Mouse (Mus musculus) erythroblast, embryonic 14.5 days (primary cell): ENCODE data around the gene Tspan18. TPM values are rescaled to one million over a fixed set of nuclear protein-coding genes. Genes with fewer than 3 reads are reported as not detected.

Experiments
- H3K27me3 ChIP-seq: 2 replicates; pipeline ENCODE4 v1.6.1; 2012; ENCODE audit warnings: inconsistent platforms; ENCODE audit not compliant: control insufficient read depth
- H3K36me3 ChIP-seq: 2 replicates; pipeline ENCODE4 v1.6.1; 2012; ENCODE audit warnings: mild to moderate bottlenecking, inconsistent platforms; ENCODE audit not compliant: control insufficient read depth
- H3K4me1 ChIP-seq: 2 replicates; pipeline ENCODE4 v1.6.1; 2012; ENCODE audit warnings: inconsistent platforms; ENCODE audit not compliant: control insufficient read depth
- H3K4me3 ChIP-seq: replicated peaks from 2 replicates; pipeline ENCODE3; 2012; ENCODE audit warnings: moderate library complexity, mild to moderate bottlenecking, inconsistent platforms
- H3K9me3 ChIP-seq: 2 replicates; pipeline ENCODE4 v1.6.1; 2012; ENCODE audit warnings: low read length, inconsistent platforms, mixed read lengths; ENCODE audit not compliant: control insufficient read depth
- GATA1 ChIP-seq: IDR thresholded peaks from 2 replicates; pipeline ENCODE4 v1.6.1; 2012; ENCODE audit warnings: low read length, inconsistent platforms, mixed read lengths
- TAL1 ChIP-seq: IDR thresholded peaks from 3 replicates; pipeline ENCODE4 v1.6.1; 2012; ENCODE audit warnings: low read length, inconsistent platforms, mixed read lengths
- polyA plus RNA-seq: library from polyadenylated mRNA; stranded (reverse); fragments of >175 nt; gene quantifications from 2 replicates; pipeline ENCODE4 v1.2.3, GENCODE M21; 2012

Tspan18 gene
- polyA plus RNA-seq, 1 experiment, result 0.50 TPM

DNA sequence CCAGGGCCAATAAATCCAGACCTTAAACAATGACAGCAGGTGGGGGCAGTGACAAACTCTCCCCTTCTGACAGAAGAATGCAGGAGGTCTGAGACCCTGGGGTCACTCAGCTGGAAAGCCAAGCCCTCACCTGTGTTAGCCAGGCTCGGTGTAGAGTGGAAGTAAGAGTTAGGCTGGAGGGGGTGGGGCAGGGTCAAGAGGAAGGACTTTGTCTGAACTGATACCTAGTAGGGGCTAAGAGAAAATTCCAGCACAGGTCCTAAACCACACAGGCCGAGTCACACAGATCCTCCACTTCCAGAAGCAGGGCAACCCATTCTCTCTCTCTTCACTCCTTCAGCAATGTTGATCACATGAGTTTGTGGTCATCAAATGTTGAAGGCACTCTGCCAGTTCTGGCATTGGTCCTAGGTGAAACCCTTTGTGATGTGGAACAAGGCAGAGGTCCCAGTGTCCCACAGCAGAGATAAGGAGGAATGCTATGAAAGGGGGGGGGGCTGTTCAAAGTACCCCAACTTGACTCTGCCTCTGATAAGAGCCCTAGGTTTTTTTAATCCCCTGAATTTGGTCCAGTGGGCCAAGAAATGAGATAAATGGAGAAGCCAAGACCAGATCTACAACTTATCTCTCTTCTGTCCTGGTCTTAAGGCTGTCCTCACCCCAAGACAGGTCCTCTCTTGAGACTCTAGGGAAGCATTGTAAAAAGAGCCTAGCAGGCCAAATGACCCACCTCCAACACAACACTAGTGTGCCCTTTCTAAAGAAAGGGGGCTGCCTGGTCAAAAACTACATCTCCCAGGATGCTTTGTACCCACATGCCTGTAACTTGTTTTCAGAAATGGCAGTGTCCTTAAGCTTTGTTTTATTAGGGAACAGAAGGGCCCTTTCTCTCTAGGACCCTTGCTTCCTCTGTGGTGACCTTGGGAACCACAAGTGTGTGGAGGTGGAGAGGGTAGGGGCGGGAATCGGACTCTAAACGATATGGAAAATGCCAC, 71.7 kb downstream of the Tspan18 start:
- no peaks in the 10 kb centered on the region for H3K27me3 ChIP-seq
- no peaks in the 10 kb centered on the region for H3K4me1 ChIP-seq
- TF ChIP-seq GATA1 (no peak), TAL1 (no peak)
- no peak overlapping the region for H3K4me3 ChIP-seq
- no peaks in the 10 kb centered on the region for H3K36me3 ChIP-seq
- no peaks in the 10 kb centered on the region for H3K9me3 ChIP-seq

DNA sequence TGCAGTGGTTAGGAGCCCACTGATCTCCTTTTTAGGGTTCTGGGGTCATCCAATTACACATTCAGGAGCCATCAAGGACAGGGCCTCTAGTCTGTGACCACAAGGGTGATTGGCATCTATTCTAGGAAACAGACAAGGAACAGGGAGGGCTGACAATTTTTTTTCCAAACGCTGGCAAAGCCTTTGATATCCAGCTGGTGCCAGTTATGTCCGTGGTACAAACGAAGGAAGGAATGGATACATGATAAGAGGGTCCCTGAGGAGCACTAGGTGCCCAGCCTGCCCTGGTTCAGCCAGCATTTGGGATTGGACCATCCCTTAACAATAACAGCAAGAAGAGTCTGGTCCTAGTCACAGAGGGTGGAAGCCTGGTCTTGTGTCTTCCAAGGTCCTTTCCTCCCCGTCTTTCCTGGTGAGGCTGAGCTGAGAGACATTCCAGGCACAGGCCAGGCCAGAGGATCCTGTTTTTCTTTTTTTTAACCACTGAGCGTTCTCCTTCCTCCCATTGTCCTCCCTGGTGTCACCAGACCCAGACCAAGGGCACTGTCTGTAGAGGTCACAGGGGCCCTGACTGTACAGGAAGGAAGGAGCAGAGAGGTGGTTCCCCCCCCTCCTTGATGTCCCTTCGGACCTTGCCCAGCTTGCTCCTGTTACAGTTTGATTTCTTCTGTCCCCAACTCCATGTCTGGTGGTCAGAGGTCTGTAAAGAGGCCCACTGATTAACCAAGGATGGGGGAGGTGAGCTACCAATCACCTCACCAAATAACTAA, 72.6 kb downstream of the Tspan18 start:
- Histone ChIP-seq H3K27me3 (no peaks in the 10 kb centered on the region), H3K4me1 (no peaks in the 10 kb centered on the region), H3K36me3 (no peaks in the 10 kb centered on the region), H3K9me3 (no peaks in the 10 kb centered on the region), H3K4me3 (no peak overlapping the region)
- TF ChIP-seq TAL1, result no peak
- TF ChIP-seq GATA1, result no peak

DNA sequence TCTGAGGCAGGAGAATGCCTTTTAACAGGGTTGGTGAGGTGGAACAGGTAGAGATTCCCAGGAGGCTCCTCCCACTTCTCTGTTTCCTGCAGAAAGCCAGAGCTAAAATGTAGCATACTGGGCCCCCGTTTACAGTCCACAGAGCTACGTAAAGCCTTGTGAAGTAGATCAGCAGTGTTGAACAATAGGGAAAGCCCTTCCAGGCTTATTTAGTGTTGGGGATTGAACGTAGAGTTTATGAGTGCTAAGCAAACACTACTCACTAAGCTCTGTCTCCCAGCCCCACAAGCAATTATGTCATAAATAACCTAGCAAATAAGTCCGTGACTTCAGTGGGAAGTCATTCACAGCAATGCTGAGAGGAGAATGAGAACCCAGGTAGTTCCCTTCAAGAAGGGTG, 76.7 kb downstream of the Tspan18 start:
- Histone ChIP-seq H3K9me3 (no peaks in the 10 kb centered on the region), H3K4me1 (no peaks in the 10 kb centered on the region), H3K36me3 (no peaks in the 10 kb centered on the region), H3K4me3 (no peak overlapping the region), H3K27me3 (no peaks in the 10 kb centered on the region)
- TF ChIP-seq TAL1 (no peak), GATA1 (no peak)

DNA sequence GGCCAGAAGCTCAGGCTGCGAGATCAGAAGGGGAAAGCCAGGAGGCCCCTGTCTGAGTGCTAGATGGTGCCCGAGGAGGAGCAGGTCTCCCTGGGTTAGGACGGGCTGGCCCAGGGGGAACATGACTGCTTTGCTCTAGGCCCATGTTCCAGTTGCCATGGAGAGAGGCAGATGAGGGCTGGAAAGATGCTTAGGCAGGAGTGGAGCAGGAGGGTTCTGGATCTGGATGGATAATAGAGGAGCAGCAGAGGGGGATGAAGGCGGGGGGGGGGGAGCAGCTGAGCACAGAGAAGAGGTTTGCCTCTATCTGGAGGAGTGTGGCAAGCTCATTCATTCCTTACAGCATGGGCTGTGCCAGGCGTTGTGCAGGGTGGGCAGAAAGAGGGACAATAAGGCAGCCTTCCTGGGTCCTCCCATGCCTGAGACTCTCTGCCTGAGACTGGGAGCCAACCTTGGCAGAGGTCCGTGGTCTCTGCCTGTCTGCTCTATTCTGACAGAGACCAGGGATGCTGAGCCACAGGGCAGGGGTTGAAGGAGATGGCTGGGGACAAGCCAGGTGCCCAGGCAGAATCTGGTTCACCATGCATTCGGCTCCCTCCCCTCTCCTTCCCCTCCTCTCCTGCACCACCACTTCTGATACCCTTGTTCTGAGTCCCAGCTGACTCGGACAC, 77.4 kb downstream of the Tspan18 start:
- Histone ChIP-seq H3K4me3 (no peak overlapping the region), H3K4me1 (no peaks in the 10 kb centered on the region), H3K36me3 (no peaks in the 10 kb centered on the region), H3K27me3 (no peaks in the 10 kb centered on the region), H3K9me3 (no peaks in the 10 kb centered on the region)
- TF ChIP-seq TAL1 (no peak), GATA1 (no peak)

DNA sequence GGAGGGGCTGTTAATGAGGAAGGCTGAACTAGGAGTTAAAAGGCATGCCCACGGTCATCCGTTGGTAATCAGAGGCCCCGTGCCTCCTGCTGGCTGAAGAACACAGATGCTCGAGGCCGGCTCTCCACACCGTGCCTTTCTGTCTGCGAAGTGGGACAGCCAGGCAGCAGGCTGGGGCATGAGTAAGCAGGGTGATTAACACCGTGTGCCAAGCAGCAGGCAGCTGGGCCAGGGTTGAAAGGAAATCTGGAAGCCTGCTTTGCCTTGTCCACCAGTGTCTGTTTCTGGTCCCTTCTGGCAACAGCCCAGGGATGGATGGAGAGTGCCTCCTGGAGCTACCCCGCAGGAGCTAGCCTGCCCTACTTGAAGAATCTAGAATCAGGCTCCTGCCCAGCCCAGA, 81.9 kb downstream of the Tspan18 start:
- TF ChIP-seq TAL1 (no peak), GATA1 (no peak)
- Histone ChIP-seq H3K4me3 (no peak overlapping the region), H3K9me3 (no peaks in the 10 kb centered on the region), H3K4me1 (no peaks in the 10 kb centered on the region), H3K36me3 (no peaks in the 10 kb centered on the region), H3K27me3 (no peaks in the 10 kb centered on the region)

DNA sequence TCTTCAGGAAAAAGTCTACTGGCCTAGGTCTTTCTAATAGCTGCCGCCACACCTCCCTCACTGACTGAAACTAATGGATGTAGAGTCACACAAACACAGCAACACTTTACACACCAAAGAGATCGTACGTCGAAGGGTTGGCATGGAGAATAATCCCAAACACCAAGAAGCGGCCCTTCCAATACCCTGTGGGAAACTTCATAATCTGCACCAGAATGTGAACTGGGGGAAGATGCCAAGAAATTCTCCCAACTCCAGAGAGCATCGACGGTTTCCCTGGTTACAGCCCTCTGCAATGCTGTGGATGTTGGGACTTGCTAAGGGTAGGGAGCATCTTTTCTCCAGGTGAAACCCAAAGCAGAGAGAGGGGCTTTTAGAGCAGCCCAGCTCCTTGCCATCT, 83.7 kb downstream of the Tspan18 start:
- no peak for TF ChIP-seq GATA1
- TF ChIP-seq TAL1, result no peak
- no peaks in the 10 kb centered on the region for H3K4me1 ChIP-seq
- no peaks in the 10 kb centered on the region for H3K27me3 ChIP-seq
- no peaks in the 10 kb centered on the region for H3K36me3 ChIP-seq
- no peaks in the 10 kb centered on the region for H3K9me3 ChIP-seq
- no peak overlapping the region for H3K4me3 ChIP-seq

DNA sequence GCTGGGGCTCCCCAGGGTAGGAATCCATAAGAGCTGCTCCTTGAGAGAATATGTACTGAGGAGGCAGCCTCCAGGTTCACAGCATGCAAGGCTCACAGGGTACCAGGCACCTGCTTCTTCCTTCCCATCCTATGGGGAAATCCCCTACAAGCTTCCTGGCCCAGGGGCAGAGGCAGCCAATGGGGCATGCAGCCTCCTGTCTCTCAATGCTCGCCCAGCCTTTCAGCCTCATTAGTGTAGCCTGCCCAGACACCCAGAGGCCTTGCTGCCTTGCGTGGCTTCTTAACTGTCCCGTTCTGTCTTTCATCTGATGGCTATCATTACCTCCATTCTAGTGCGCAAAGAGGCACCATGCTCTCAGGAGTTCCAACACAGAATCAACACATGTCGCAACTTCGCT, 85.2 kb downstream of the Tspan18 start:
- no peaks in the 10 kb centered on the region for H3K36me3 ChIP-seq
- no peak for TF ChIP-seq TAL1
- no peak for TF ChIP-seq GATA1
- no peaks in the 10 kb centered on the region for H3K4me1 ChIP-seq
- no peaks in the 10 kb centered on the region for H3K9me3 ChIP-seq
- H3K27me3 ChIP-seq, result no peaks in the 10 kb centered on the region
- no peak overlapping the region for H3K4me3 ChIP-seq

DNA sequence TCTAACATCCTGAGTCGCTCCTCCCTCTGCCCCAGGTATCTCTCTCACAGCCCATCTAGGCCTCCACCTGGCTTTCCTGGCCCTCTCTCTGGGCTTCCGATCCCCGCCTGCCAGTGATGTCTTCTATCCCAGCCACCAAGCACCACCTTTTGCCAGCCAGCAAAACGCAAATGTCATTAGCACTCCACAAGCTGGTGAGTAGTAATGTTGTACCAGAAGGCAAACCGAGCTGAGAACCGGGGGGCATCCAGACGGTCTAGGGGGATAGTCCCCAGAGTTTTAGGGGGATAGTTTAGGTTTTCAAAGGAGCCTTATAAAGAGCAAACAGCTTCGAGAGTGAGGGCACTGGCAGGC, 90.2 kb downstream of the Tspan18 start:
- Histone ChIP-seq H3K4me3 (no peak overlapping the region), H3K27me3 (no peaks in the 10 kb centered on the region), H3K36me3 (no peaks in the 10 kb centered on the region), H3K9me3 (no peaks in the 10 kb centered on the region), H3K4me1 (no peaks in the 10 kb centered on the region)
- TF ChIP-seq TAL1, result no peak
- TF ChIP-seq GATA1, result no peak
